Mouse (Mus musculus) splenic B cell, adult 2 months (primary cell): ENCODE results near the gene Dnase1l3.
A peak's percentile ranks its signal among the peaks of the same experiment; 100 is the strongest.

Source experiments
- DNase-seq: peaks from one replicate; pipeline ENCODE4 v3.0.0-alpha.2; 2011; ENCODE audit warnings: low read depth, low spot score
- H3K27me3 ChIP-seq: 2 replicates; pipeline ENCODE4 v1.6.1; 2012; ENCODE audit warnings: mild to moderate bottlenecking, low read length, moderate library complexity, mixed read lengths; ENCODE audit not compliant: control insufficient read depth, poor library complexity, insufficient read depth, severe bottlenecking
- H3K36me3 ChIP-seq: 2 replicates; pipeline ENCODE4 v1.6.1; 2012; ENCODE audit warnings: mild to moderate bottlenecking, low read length, moderate library complexity, mixed read lengths; ENCODE audit not compliant: control insufficient read depth, poor library complexity, insufficient read depth, severe bottlenecking

Dnase1l3 gene

DNA sequence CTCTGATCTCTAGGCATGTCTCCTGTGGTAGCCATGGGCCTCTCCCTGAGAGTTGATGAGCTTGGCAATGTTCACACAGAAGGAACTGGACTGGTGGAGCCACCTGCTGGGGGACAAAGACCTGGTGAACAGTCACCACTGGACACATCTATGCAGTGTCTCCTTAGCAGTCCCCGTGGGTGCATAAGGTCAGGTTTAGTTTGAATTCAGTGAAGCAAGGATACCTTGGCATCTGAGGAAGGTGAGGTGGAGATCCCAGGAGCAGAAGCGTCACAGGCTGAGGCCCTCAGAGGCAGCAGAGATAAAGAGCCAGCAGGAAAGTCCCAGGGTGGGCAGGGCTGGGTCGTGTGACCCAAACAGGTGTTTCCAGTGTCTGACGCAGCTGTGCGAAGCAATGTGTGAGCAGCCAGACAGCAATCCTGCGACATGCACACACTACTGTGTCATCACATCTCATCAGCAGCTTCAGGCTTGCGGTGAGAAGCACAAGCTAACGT, at the start of gene Dnase1l3:
Dnase1l3 (minus strand) TSS at position 303 of the 497 bp plus-strand sequence.
- DNase-seq: peak; percentile 87

DNA sequence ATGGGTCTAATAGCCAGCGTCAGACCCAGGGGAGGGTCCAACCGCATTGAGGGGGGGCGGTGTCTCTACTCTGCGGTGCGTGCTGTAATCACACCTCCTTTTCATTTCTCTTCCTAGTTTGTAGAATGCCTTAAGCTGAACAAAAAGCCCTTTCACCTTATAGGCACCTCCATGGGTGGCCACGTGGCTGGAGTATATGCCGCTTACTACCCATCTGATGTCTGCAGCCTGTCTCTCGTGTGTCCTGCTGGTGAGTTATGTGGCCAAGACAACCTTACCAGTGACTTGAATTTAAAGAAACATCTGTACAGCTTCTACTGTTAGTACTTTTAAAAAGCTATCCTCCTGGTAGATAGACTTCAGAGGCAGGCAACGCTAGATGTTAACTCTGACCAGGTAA, 48.2 kb upstream of the Dnase1l3 start:
- Histone ChIP-seq H3K27me3 (no peaks in the 10 kb centered on the region), H3K36me3 (no peaks in the 10 kb centered on the region; the same call in 1 of the 2 replicates)
- no peak for DNase-seq

More for the DNA sequence above, at the start of gene Dnase1l3:
- H3K27me3 ChIP-seq: no peaks in the 10 kb centered on the region
- H3K36me3 ChIP-seq: no peaks in the 10 kb centered on the region

DNA sequence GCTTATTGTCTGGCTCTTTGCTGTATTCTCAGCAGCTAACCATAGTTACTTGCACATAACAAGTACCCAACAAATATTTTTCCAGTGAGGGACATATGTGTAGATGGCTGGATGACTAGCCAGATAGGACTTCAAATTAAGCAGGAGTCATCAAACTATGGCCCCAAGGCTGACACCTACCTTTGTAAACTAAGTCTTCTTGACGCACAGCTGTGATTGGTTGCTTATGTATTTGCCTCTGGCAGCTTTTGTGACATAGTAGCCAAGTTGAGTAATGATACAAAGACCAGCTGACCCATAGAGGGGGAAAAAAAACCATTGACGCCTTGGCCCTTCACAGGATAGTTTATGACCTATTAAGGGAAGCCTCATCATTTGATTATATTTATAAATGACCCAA, 47.7 kb upstream of the Dnase1l3 start:
- DNase-seq: no peak
- no peaks in the 10 kb centered on the region; the same call in 1 of the 2 replicates for H3K36me3 ChIP-seq
- H3K27me3 ChIP-seq: no peaks in the 10 kb centered on the region

DNA sequence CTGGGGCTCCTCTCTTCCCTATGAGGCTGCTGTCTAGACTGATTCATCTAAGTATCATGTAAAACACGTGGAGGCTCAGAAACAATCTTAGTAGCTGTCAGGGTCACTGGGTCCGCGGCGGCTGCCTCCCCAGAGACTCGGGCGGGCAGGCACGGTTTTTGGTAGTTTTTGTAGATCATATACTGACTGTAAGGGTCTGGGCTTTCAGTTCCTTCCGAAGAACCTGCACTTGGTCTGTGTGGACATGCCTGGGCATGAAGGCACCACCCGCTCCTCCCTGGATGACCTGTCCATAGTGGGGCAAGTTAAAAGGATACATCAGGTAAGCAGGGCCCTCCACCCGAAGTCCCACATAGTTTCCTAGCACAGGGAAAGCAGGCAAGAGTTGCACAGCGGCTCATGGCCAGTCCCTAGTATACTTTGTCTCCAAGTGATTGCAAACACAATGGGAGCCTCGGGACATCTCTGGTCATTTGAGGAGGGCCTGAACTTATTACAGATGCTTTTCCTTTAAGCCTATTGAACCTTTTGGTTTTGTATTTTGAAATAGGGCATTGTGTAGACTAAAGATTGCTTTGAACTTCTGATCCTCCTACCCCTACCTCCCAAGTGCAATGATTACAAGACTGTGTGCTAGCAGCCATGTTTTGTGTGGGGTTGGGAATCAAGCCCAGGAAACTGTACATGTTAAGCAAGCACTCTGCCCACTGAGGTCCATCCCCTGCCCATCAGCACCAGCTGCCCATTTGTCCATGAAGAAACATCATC, 46.7 kb upstream of the Dnase1l3 start:
- H3K27me3 ChIP-seq: no peaks in the 10 kb centered on the region
- no peaks in the 10 kb centered on the region; the same call in none of the 2 replicates for H3K36me3 ChIP-seq
- no peak for DNase-seq

DNA sequence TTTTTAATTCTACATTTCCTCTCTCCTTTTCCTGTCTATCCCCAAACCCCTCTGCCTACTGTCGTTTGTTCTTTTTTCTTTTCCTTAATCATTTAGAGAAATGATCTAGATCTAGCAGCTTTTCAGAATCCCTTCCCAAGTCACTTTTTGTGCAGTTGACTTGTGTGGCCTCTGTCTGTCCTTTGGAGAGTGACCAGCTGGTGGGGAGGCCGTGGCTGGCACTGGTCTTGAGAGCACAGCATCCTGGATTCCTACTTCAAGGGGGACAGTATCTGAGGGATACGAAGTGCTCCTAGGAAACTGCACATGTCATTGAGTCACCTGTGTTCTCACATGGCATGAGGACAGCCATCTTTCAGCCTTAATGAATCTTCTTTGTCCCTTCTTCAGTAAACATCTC, 45.8 kb upstream of the Dnase1l3 start:
- no peak for DNase-seq
- H3K27me3 ChIP-seq: no peaks in the 10 kb centered on the region
- H3K36me3 ChIP-seq: no peaks in the 10 kb centered on the region; the same call in none of the 2 replicates

DNA sequence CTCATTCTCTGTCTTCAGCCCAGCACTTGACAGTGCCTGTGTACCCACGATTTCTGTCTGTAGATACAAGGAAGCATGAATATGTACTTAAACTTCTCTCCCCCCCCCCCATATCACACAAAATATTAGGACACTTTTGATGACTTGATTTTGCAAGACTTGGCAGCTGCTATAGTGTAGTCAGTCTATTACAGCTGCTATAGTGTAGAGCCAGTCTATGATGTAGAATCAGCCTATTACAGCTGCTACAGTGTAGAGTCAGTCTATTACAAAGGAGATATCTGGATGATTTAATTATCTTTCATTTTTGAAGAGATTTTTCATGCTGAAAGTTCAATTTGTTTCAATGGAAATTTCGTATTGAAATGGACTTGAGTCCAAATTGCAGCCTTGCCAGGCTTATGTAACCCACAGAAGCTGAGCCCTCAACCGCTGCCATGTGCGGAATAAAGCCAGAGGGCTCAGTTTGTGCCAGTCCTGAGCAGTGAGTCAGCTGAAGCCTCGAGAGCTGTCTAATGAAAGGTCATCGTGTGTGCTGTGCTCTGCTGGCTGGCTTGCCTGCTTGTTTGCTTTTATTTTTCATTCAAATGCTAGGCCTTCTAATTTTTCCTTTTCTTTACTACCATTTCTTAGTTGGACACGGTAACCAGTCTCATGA, 44.5 kb upstream of the Dnase1l3 start:
- DNase-seq: no peak
- no peaks in the 10 kb centered on the region for H3K27me3 ChIP-seq
- H3K36me3 ChIP-seq: no peaks in the 10 kb centered on the region; the same call in 1 of the 2 replicates

DNA sequence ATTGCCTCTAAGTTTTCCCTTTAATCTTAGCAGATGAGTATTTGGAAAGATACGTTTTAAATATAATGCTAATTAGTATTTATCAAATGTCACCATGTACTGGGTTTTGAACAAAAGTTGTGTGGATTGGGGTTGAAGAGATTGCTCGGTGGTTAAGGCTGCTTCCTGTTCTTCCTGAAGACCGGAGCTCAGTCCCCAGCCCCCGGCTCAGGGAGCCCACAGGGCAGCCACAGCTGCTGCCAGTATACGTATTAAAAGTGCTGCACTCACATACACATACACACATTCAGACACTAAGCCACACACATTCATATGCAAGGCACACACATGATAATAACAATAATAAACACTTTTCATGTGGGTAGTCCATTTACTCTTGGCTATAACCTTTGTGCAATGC, 43.8 kb upstream of the Dnase1l3 start:
- H3K36me3 ChIP-seq: no peaks in the 10 kb centered on the region; the same call in 1 of the 2 replicates

DNA sequence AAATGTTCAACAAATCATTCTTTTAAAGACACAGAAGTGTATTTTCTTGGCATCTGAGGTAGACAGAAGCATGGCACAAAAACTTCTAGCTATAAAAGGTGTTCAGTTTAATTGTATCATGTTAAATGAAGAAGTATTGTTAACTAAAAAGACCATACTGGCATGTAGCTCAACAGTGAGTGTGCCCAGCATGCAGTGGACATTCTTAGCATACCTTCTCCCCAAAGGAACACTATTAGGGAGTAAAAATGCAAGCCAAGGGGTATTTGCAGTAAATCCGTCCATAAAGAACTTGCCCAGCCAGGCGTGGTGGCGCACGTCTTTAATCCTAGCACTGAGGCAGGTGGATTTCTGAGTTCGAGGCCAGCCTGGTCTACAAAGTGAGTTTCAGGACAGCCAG, 42.0 kb upstream of the Dnase1l3 start:
- no peak for DNase-seq
- Histone ChIP-seq H3K27me3 (no peaks in the 10 kb centered on the region), H3K36me3 (no peaks in the 10 kb centered on the region; the same call in 1 of the 2 replicates)

More for the DNA sequence above, 43.8 kb upstream of the Dnase1l3 start:
- H3K27me3 ChIP-seq: no peaks in the 10 kb centered on the region
- no peak for DNase-seq

DNA sequence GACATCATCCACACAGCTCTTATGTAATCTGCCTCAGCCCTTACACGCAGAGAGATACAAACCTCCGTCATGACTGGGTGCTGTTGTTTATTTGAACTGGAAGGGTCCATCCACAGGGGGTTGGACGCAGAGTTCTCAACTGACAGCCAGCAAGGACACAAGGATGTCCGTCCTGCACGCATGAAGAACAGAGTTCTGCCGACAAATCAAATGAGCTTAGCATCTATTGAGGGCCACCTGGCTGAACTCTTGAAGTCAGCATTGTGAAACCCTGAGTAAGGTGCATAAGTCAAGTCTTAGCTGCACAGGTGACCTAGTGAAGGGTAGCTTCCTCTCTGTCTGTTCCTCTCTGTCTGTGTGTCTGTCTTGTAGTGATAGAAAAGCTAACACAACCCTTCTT, 41.6 kb upstream of the Dnase1l3 start:
- no peaks in the 10 kb centered on the region; the same call in 1 of the 2 replicates for H3K36me3 ChIP-seq

DNA sequence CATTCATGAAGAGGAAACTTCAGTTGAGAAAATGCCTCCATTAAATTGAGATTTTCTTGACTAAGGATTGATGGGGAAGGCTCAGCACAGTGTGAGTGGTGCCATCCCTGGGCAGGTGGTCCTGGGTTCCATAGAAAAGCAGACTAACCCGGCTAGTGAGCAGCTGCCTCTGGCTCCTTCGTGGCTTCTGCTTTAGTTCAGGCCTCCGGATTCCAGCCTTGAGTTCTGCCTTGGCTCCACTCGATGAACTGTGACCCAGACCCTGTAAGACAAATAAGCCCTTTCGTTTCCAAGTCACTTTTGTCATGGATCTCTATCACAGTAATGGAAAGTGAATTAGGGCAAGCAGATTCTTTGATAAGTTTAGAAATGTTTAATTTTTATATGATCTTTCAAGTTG, 40.2 kb upstream of the Dnase1l3 start:
- no peaks in the 10 kb centered on the region; the same call in 1 of the 2 replicates for H3K36me3 ChIP-seq
- no peaks in the 10 kb centered on the region for H3K27me3 ChIP-seq
- no peak for DNase-seq

More for the DNA sequence above, 41.6 kb upstream of the Dnase1l3 start:
- no peaks in the 10 kb centered on the region for H3K27me3 ChIP-seq
- DNase-seq: no peak

DNA sequence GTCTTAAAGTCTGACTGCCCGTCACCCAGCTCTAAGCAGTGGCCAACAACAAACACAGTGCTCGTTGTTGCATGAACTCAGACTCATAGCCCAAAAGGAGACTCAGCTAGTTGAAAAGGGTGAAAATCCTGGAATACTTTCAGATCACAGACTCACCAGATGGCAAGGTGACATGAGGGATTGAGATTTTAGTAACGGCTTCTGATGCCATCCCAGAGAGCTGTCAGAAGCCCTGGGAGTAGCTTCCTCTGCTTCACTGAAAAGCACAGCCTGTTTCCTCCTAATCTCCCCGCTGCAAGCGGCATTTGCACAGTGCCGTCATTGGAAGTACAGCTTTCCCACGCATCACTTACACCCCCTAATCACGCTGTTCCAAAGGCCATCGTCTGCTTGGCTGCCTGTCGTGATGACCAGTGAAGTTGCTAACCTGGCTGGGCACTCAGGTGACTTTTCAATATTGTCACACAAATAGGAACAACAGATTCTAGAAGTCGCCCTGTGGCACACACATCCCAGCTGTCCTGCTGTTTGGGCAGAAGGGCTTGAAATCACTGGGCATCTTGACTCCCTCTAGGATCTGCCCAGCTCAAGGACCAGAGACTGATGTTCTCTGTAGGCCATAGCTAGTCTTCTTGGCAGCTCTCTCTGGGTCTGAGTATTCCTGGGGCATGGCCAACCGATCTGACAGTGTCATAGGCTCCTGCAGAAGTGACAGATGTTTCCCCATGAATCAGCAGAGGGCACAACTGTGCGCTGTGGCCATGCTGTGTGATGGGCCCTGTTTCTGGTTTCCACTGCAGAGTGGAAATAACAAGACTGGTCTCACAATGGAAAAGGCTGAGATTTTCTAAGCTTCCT, 37.9 kb upstream of the Dnase1l3 start:
- no peaks in the 10 kb centered on the region; the same call in 1 of the 2 replicates for H3K36me3 ChIP-seq
- no peak for DNase-seq
- no peaks in the 10 kb centered on the region for H3K27me3 ChIP-seq

DNA sequence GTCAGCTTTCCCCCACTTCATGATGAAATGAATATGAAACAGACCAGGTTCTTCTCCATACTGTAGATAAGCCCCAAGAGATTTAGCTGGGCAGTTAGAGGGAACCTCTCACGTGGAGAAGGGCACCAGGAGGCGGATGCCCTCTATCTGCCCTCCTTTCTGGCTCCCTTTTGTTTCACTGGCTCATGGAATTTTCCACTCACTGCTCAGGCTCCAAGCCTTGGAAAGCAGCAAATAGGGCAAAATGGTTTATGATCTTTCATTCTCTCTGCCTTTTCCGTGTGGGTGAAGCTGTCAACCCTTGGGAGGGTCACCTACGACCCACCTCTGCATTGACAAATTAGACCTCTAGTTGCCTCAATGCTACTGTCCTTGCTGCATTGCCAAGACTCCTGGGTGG, 36.2 kb upstream of the Dnase1l3 start:
- DNase-seq: no peak
- Histone ChIP-seq H3K36me3 (no peaks in the 10 kb centered on the region), H3K27me3 (no peaks in the 10 kb centered on the region)

DNA sequence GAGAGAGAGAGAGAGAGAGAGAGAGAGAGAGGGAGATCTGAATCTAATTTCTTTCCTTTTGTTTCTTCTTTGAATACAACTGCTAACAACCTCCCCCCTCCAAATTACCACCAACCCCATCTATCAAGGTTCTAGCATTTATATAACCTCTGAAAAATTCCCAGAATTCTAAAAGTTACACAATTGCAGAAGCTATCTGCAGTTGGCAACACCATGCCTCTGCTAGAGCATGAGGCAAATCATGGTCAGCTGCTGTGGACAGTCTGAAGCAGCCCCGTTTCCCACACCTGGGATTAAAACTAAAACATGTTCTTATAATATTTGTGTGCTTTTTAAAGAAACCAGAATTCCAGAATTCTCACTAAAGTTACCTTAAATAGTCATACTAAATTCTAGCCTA, 35.4 kb upstream of the Dnase1l3 start:
- no peaks in the 10 kb centered on the region for H3K36me3 ChIP-seq
- H3K27me3 ChIP-seq: no peaks in the 10 kb centered on the region

DNA sequence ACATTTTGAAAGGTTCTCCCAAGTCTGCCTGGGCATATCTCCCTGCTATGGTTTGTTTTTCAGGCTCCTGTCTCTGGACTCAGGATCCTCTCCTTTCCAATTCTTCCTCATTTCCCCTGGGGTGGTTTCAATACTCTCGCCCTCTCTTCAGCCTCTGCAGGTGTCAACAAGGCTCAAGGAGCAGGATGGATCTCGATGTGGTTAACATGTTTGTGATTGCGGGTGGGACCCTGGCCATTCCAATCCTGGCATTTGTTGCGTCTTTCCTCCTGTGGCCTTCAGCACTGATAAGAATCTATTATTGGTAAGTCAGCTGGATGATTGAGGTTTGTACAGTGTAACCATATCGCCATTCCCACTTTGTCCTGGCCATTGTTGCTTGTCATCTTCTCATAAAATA, 33.7 kb upstream of the Dnase1l3 start:
- DNase-seq: no peak
- Histone ChIP-seq H3K27me3 (no peaks in the 10 kb centered on the region), H3K36me3 (no peaks in the 10 kb centered on the region)

More for the DNA sequence above, 35.4 kb upstream of the Dnase1l3 start:
- DNase-seq: no peak
